Mouse (Mus musculus): ENCODE data around the gene Gtpbp8. TPM values are rescaled to one million over a fixed set of nuclear protein-coding genes. Genes with fewer than 3 reads are reported as not detected.

The Gtpbp8 gene
- total and polyA plus RNA-seq, 3 experiments = 13.5 to 17.8 (median 14.9) TPM

DNA sequence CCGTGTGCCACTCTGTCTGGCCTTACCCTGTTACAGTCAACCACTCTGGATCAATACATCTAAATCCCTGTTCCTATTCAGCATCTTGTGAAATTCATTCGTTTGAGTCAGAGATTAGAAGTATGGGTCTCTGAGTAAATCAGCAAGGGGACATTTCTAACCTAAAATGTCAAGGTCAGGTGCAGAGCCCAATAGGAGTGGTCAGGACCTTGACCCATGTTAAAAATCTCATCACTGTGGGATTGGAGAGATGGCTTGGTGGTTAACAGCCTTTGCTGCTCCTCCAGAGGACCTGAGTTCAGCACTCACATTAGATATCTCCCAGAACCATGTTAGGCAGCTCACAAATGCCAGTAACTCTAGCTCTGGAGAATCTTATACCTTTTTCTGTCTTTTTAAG is 55.7 kb downstream of the Gtpbp8 start:
- peak; percentile 70 for DNase-seq

DNA sequence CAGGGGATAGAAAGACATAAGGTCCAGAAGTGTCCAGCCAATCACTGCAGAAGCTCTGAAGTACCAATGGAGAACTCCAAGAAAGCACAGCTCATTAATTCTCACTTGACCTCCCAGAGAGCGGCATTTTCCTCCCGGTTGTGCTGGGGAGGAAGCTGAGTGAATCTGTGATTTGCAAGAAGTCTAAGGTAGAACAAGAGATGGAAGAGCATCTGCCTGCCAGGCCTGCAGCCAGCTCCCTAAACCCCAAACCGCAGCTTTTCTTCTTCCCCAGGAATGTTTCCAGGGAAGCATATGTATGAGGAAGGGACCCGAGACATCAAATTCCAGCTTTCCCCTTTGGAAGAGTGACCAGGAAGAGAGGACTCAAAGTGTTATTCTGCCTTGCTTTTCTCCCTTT is 57.7 kb downstream of the Gtpbp8 start:
- DNase-seq = no peak

DNA sequence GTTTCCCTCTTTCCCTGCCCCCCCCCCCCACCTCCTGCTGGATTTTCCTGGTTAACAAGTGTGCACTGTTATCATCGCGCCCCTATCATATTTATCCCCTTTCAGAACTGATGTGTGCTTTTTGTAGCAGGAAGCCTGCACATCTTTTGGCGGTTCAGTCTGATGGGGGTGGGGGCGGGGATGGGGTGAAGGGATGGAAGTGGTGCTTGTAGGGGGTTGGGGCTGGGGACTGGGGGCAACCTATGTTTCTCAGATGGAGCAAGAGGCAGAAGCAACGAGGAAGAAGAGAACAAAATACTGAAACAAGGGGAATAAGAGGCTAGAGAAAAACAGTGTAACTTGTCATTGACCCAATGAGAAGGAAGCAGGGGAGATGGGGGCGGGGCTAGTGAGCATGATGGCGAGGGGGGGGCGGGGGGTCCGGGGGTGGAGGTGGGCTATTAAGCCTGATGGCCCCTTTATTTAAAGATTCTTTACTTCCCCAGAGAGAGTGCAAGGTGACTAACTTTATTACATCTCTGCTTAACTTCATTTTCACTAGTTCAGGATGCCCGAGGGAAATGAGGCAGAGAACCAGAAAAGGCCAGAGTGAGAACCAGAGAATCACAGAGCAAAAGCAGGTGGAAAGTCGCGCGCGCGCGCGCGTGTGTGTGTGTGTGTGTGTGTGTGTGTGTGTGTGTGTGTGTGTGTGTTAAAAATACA is 58.3 kb downstream of the Gtpbp8 start:
- no peak for DNase-seq

GRCm38 (mm10) chr16:44686991-44687718 is 59.0 kb downstream of the Gtpbp8 start:
- DNase-seq = no peak

Other genes with a start within 250 kb of the Gtpbp8 start
- 10 to 100 TPM; 46.3 to 52.1 TPM for gene Boc, start 187.5 kb downstream of the Gtpbp8 start, total RNA-seq (2021)
- gene Boc, start 187.5 kb downstream of the Gtpbp8 start, polyA plus RNA-seq (2012; rRNA removed) = 73.4 and 94.6 TPM in 2 replicates
- gene Nepro, start 22.1 kb downstream of the Gtpbp8 start, total RNA-seq (2021) = 10 to 100 TPM in 1 of 2 experiments, 1 to 10 TPM in 1; 9.9 to 12.1 TPM
- 5.1 and 5.2 TPM in 2 replicates for gene Nepro, start 22.1 kb downstream of the Gtpbp8 start, polyA plus RNA-seq (2012; rRNA removed)
- gene Cd200r1, start 19.4 kb upstream of the Gtpbp8 start, total RNA-seq (2021) = under 1 TPM; 0.14 to 0.38 TPM
- 0.15 and 0.19 TPM in 2 replicates for gene Cd200r1, start 19.4 kb upstream of the Gtpbp8 start, polyA plus RNA-seq (2012; rRNA removed)
- not detected for gene Cd200r4, start 65.4 kb upstream of the Gtpbp8 start, total RNA-seq (2021)
- gene Cd200r4, start 65.4 kb upstream of the Gtpbp8 start, polyA plus RNA-seq (2012; rRNA removed) = 0.04 TPM in 1 of 2 replicates, not detected in the other
- gene Cd200r2, start 120.7 kb upstream of the Gtpbp8 start, total RNA-seq (2021) = not detected
- not detected in 2 replicates for gene Cd200r2, start 120.7 kb upstream of the Gtpbp8 start, polyA plus RNA-seq (2012; rRNA removed)
- not detected for gene Cd200r3, start 197.3 kb upstream of the Gtpbp8 start, total RNA-seq (2021)
- not detected in 2 replicates for gene Cd200r3, start 197.3 kb upstream of the Gtpbp8 start, polyA plus RNA-seq (2012; rRNA removed)